Mouse (Mus musculus) cortical plate, adult 2 months (tissue): ENCODE measurements around the gene Vwa8. TPM values are rescaled to one million over a fixed set of nuclear protein-coding genes. Genes with fewer than 3 reads are reported as not detected.

Experiments used
- H3K27ac ChIP-seq: fragments of 200-500 bp; 2 replicates; pipeline ENCODE4 v1.5.1; 2012; ENCODE audit warnings: low read length, control low read depth, inconsistent platforms; ENCODE audit not compliant: insufficient read depth
- H3K4me1 ChIP-seq: fragments of 200-500 bp; 2 replicates; pipeline ENCODE4 v1.6.1; 2011; ENCODE audit warnings: low read length; ENCODE audit not compliant: control insufficient read depth, insufficient read depth
- H3K4me3 ChIP-seq: fragments of 200-500 bp; 2 replicates; pipeline ENCODE4 v1.5.1; 2011; ENCODE audit warnings: mild to moderate bottlenecking, low read length, control low read depth; ENCODE audit not compliant: insufficient read depth
- CTCF ChIP-seq: fragments of 200-500 bp; IDR thresholded peaks from 2 replicates; pipeline ENCODE4 v1.5.1; 2011; ENCODE audit warnings: mild to moderate bottlenecking, control low read depth, low read length; ENCODE audit not compliant: insufficient read depth; ENCODE audit errors: extremely low read depth
- POLR2A ChIP-seq: fragments of 200-500 bp; IDR thresholded peaks from 2 replicates; pipeline ENCODE4 v1.6.1; 2011; ENCODE audit warnings: mild to moderate bottlenecking, low read length, control low read depth; ENCODE audit not compliant: insufficient read depth; ENCODE audit errors: extremely low read depth
- polyA plus RNA-seq: library from polyadenylated mRNA; depleted of rRNA; stranded (reverse); fragments of >200 nt; gene quantifications from 2 replicates; pipeline ENCODE4 v1.2.3, GENCODE M21; 2012

Gene Vwa8
- polyA plus RNA-seq, 1 experiment: 29.3 TPM

GRCm38 (mm10) chr14:79202722-79203362 is 354.0 kb downstream of the Vwa8 start:
- peaks cover 4% of the 10 kb centered on the region for H3K4me1 ChIP-seq
- H3K4me3 ChIP-seq: no peak overlapping the region
- peak overlapping the region; percentile 48; the same call in 1 of the 2 replicates for H3K27ac ChIP-seq
- TF ChIP-seq CTCF (no peak), POLR2A (no peak)

- no peak overlapping the region for H3K27ac ChIP-seq
- TF ChIP-seq CTCF: no peak
- TF ChIP-seq POLR2A: no peak
- H3K4me3 ChIP-seq: no peak overlapping the region
- H3K4me1 ChIP-seq: peaks cover 4% of the 10 kb centered on the region
These were observed 354.8 kb downstream of the Vwa8 start for GRCm38 (mm10) chr14:79203496-79204158.

- Histone ChIP-seq H3K27ac (no peak overlapping the region), H3K4me1 (peaks cover 4% of the 10 kb centered on the region), H3K4me3 (no peak overlapping the region)
- TF ChIP-seq POLR2A (no peak), CTCF (no peak)
These were observed 356.0 kb downstream of the Vwa8 start for GRCm38 (mm10) chr14:79204866-79205265.

GRCm38 (mm10) chr14:79206210-79206609 is 357.4 kb downstream of the Vwa8 start:
- H3K27ac ChIP-seq: no peak overlapping the region
- TF ChIP-seq POLR2A (no peak), CTCF (no peak)

GRCm38 (mm10) chr14:79208468-79208867 is 359.6 kb downstream of the Vwa8 start:
- H3K4me3 ChIP-seq: no peak overlapping the region
- H3K4me1 ChIP-seq: peaks cover 2% of the 10 kb centered on the region
- TF ChIP-seq POLR2A (no peak), CTCF (no peak)
- H3K27ac ChIP-seq: no peak overlapping the region

More at GRCm38 (mm10) chr14:79206210-79206609, 357.4 kb downstream of the Vwa8 start:
- H3K4me1 ChIP-seq: peaks cover 2% of the 10 kb centered on the region
- H3K4me3 ChIP-seq: no peak overlapping the region

- TF ChIP-seq CTCF (no peak), POLR2A (no peak)
- H3K4me1 ChIP-seq: peaks cover 2% of the 10 kb centered on the region
- H3K4me3 ChIP-seq: no peak overlapping the region
- no peak overlapping the region for H3K27ac ChIP-seq
These were observed 361.0 kb downstream of the Vwa8 start for GRCm38 (mm10) chr14:79209813-79210212.

- no peak overlapping the region for H3K4me3 ChIP-seq
- H3K27ac ChIP-seq: no peak overlapping the region
- TF ChIP-seq POLR2A (no peak), CTCF (no peak)
- no peaks in the 10 kb centered on the region for H3K4me1 ChIP-seq
These were observed 363.6 kb downstream of the Vwa8 start for GRCm38 (mm10) chr14:79212380-79212991.

GRCm38 (mm10) chr14:79214129-79214528 is 365.3 kb downstream of the Vwa8 start:
- H3K27ac ChIP-seq: no peak overlapping the region
- TF ChIP-seq POLR2A: no peak
- TF ChIP-seq CTCF: no peak
- no peaks in the 10 kb centered on the region for H3K4me1 ChIP-seq
- H3K4me3 ChIP-seq: no peak overlapping the region

GRCm38 (mm10) chr14:79214660-79215249 is 365.9 kb downstream of the Vwa8 start:
- TF ChIP-seq POLR2A (no peak), CTCF (no peak)
- no peak overlapping the region for H3K27ac ChIP-seq
- no peaks in the 10 kb centered on the region for H3K4me1 ChIP-seq
- no peak overlapping the region for H3K4me3 ChIP-seq
